Mouse (Mus musculus): ENCODE results near the gene Rpl10-ps3. TPM values are rescaled to one million over a fixed set of nuclear protein-coding genes. Genes with fewer than 3 reads are reported as not detected.

Gene Rpl10-ps3
- 46.1 and 184 TPM in 2 replicates for polyA plus RNA-seq (2012; rRNA removed; ENCODE audit: low replicate concordance)

DNA sequence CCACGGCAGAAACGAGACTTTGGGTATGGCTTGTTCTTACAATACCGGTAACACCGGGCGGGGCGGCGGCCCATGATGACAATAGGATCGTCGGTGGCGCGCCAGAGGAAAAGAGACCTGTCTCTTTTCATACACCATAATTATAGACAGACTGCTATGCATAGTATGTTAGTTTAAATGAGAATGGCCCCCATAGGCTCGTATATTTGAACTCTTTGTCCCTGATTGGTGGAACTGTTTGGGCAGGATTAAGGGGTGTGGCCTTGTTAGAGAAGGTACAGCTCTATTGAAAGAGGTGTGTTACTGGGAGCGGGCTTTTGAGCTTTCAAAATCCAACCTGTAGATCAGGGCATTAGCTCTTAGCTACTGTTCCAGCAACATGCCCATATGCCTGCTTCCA, at the start of gene Rpl10-ps3:
TSS of gene Rpl10-ps3 (minus strand) at position 101 of the 400 bp plus-strand sequence.

Other genes with a start within 250 kb of the Rpl10-ps3 start
- gene Plet1, start 149.6 kb upstream of the Rpl10-ps3 start, polyA plus RNA-seq (2012; rRNA removed; ENCODE audit: low replicate concordance) = 23.0 and 52.4 TPM in 2 replicates
- 41.4 and 42.1 TPM in 2 replicates for gene Pts, start 183.8 kb upstream of the Rpl10-ps3 start, polyA plus RNA-seq (2012; rRNA removed; ENCODE audit: low replicate concordance)
- 6.0 and 6.4 TPM in 2 replicates for gene Il18, start 209.9 kb upstream of the Rpl10-ps3 start, polyA plus RNA-seq (2012; rRNA removed; ENCODE audit: low replicate concordance)
- 0.41 and 1.1 TPM in 2 replicates for gene Bco2, start 210.2 kb upstream of the Rpl10-ps3 start, polyA plus RNA-seq (2012; rRNA removed; ENCODE audit: low replicate concordance)
- not detected in 2 replicates for gene Tex12, start 216.4 kb upstream of the Rpl10-ps3 start, polyA plus RNA-seq (2012; rRNA removed; ENCODE audit: low replicate concordance)

Data from mammary gland, adult 2 months (tissue).